Mouse (Mus musculus): Measurements from ENCODE around the gene Kcnh8. TPM values are rescaled to one million over a fixed set of nuclear protein-coding genes. Genes with fewer than 3 reads are reported as not detected.

Gene Kcnh8
- polyA plus RNA-seq (2014; fragmentation: Nextera tagmentation; extraction: Ambion mirVana): 1.8 and 1.9 TPM in 2 replicates

GRCm38 (mm10) chr17:52602093-52602780 lies at the start of gene Kcnh8:
Gene Kcnh8 (plus strand): TSS chr17:52602709.
- peak within 1 kb of the TSS; percentile 50 for H3K4me3 ChIP-seq (ENCODE audit: low read depth, low read length)
- peak within 1 kb of the TSS; percentile 75 for H3K9ac ChIP-seq (ENCODE audit: low read length)
- ATAC-seq (replicated peaks; ENCODE audit: low FRiP score) (peak; percentile 59), DNase-seq (ENCODE audit: low spot score) (peak; percentile 68)
- under 1% methylated on average over 40 of the region's 40 CpGs for WGBS
- H3K36me3 ChIP-seq (ENCODE audit: control insufficient read depth, insufficient read depth, low read length): no peaks in the 10 kb centered on the region
- H3K27me3 ChIP-seq (ENCODE audit: control insufficient read depth, insufficient read depth, low read length): peaks cover 6% of the 10 kb centered on the region; the same call in 1 of the 2 replicates
- no peaks in the 10 kb centered on the region for H3K4me1 ChIP-seq (replicated peaks; ENCODE audit: control insufficient read depth, insufficient read depth, low read length)
- peak within 1 kb of the TSS; percentile 95 for H3K4me2 ChIP-seq (ENCODE audit: low read depth, low read length, severe bottlenecking)
- H3K9me3 ChIP-seq (ENCODE audit: control insufficient read depth, low read length): no peaks in the 10 kb centered on the region
- H3K27ac ChIP-seq (ENCODE audit: low read depth, low read length): peak within 1 kb of the TSS; percentile 82

GRCm38 (mm10) chr17:52559961-52560720 lies 42.4 kb upstream of the Kcnh8 start:
- Histone ChIP-seq H3K27me3 (ENCODE audit: control insufficient read depth, insufficient read depth, low read length) (no peaks in the 10 kb centered on the region), H3K4me1 (replicated peaks; ENCODE audit: control insufficient read depth, insufficient read depth, low read length) (no peaks in the 10 kb centered on the region), H3K9me3 (ENCODE audit: control insufficient read depth, low read length) (no peaks in the 10 kb centered on the region), H3K36me3 (ENCODE audit: control insufficient read depth, insufficient read depth, low read length) (no peaks in the 10 kb centered on the region), H3K4me3 (ENCODE audit: low read depth, low read length) (no peak overlapping the region), H3K4me2 (ENCODE audit: low read depth, low read length, severe bottlenecking) (no peak overlapping the region), H3K9ac (ENCODE audit: low read length) (no peak overlapping the region), H3K27ac (ENCODE audit: low read depth, low read length) (no peak overlapping the region)
- peak; percentile 56 for DNase-seq (ENCODE audit: low spot score)
- peak; percentile 78 for ATAC-seq (replicated peaks; ENCODE audit: low FRiP score)
- WGBS: 41% methylated on average over 13 of the region's 13 CpGs

- H3K4me1 ChIP-seq (replicated peaks; ENCODE audit: control insufficient read depth, insufficient read depth, low read length): no peaks in the 10 kb centered on the region
- no peak overlapping the region for H3K9ac ChIP-seq (ENCODE audit: low read length)
- DNase-seq (ENCODE audit: low spot score) (no peak), ATAC-seq (replicated peaks; ENCODE audit: low FRiP score) (no peak)
- no peak overlapping the region for H3K4me3 ChIP-seq (ENCODE audit: low read depth, low read length)
- WGBS: 63% methylated on average over 4 of the region's 4 CpGs
- no peaks in the 10 kb centered on the region for H3K27me3 ChIP-seq (ENCODE audit: control insufficient read depth, insufficient read depth, low read length)
- H3K36me3 ChIP-seq (ENCODE audit: control insufficient read depth, insufficient read depth, low read length): no peaks in the 10 kb centered on the region
- H3K4me2 ChIP-seq (ENCODE audit: low read depth, low read length, severe bottlenecking): no peak overlapping the region
- H3K9me3 ChIP-seq (ENCODE audit: control insufficient read depth, low read length): no peaks in the 10 kb centered on the region
- no peak overlapping the region for H3K27ac ChIP-seq (ENCODE audit: low read depth, low read length)
Measured at GRCm38 (mm10) chr17:52565467-52566155, 36.9 kb upstream of the Kcnh8 start.

- Histone ChIP-seq H3K4me2 (ENCODE audit: low read depth, low read length, severe bottlenecking) (no peak overlapping the region), H3K27ac (ENCODE audit: low read depth, low read length) (no peak overlapping the region), H3K4me1 (replicated peaks; ENCODE audit: control insufficient read depth, insufficient read depth, low read length) (no peaks in the 10 kb centered on the region), H3K9me3 (ENCODE audit: control insufficient read depth, low read length) (no peaks in the 10 kb centered on the region), H3K36me3 (ENCODE audit: control insufficient read depth, insufficient read depth, low read length) (no peaks in the 10 kb centered on the region), H3K4me3 (ENCODE audit: low read depth, low read length) (no peak overlapping the region), H3K27me3 (ENCODE audit: control insufficient read depth, insufficient read depth, low read length) (no peaks in the 10 kb centered on the region), H3K9ac (ENCODE audit: low read length) (no peak overlapping the region)
- WGBS: 78% methylated on average over 4 of the region's 4 CpGs
- ATAC-seq (replicated peaks; ENCODE audit: low FRiP score) (peak; percentile 70; the same call in 1 of the 2 replicates), DNase-seq (ENCODE audit: low spot score) (no peak)
Measured at GRCm38 (mm10) chr17:52569584-52570270, 32.8 kb upstream of the Kcnh8 start.

GRCm38 (mm10) chr17:52572229-52572628 lies 30.3 kb upstream of the Kcnh8 start:
- ATAC-seq (replicated peaks; ENCODE audit: low FRiP score) (no peak), DNase-seq (ENCODE audit: low spot score) (no peak)
- H3K36me3 ChIP-seq (ENCODE audit: control insufficient read depth, insufficient read depth, low read length): no peaks in the 10 kb centered on the region
- no peaks in the 10 kb centered on the region for H3K9me3 ChIP-seq (ENCODE audit: control insufficient read depth, low read length)
- no peak overlapping the region for H3K4me2 ChIP-seq (ENCODE audit: low read depth, low read length, severe bottlenecking)
- H3K4me3 ChIP-seq (ENCODE audit: low read depth, low read length): no peak overlapping the region
- H3K4me1 ChIP-seq (replicated peaks; ENCODE audit: control insufficient read depth, insufficient read depth, low read length): no peaks in the 10 kb centered on the region
- H3K27ac ChIP-seq (ENCODE audit: low read depth, low read length): no peak overlapping the region
- H3K9ac ChIP-seq (ENCODE audit: low read length): no peak overlapping the region
- WGBS: 78% methylated on average over 4 of the region's 4 CpGs
- no peaks in the 10 kb centered on the region for H3K27me3 ChIP-seq (ENCODE audit: control insufficient read depth, insufficient read depth, low read length)

- H3K4me1 ChIP-seq (replicated peaks; ENCODE audit: control insufficient read depth, insufficient read depth, low read length): no peaks in the 10 kb centered on the region
- no peaks in the 10 kb centered on the region for H3K9me3 ChIP-seq (ENCODE audit: control insufficient read depth, low read length)
- H3K27me3 ChIP-seq (ENCODE audit: control insufficient read depth, insufficient read depth, low read length): no peaks in the 10 kb centered on the region
- H3K36me3 ChIP-seq (ENCODE audit: control insufficient read depth, insufficient read depth, low read length): no peaks in the 10 kb centered on the region
- no peak overlapping the region for H3K27ac ChIP-seq (ENCODE audit: low read depth, low read length)
- H3K4me3 ChIP-seq (ENCODE audit: low read depth, low read length): no peak overlapping the region
- H3K9ac ChIP-seq (ENCODE audit: low read length): no peak overlapping the region
- no peak for DNase-seq (ENCODE audit: low spot score)
- WGBS: 85% methylated on average over 5 of the region's 5 CpGs
- H3K4me2 ChIP-seq (ENCODE audit: low read depth, low read length, severe bottlenecking): no peak overlapping the region
- ATAC-seq (replicated peaks; ENCODE audit: low FRiP score): no peak
Measured at GRCm38 (mm10) chr17:52591503-52592194, 10.9 kb upstream of the Kcnh8 start.

GRCm38 (mm10) chr17:52599141-52599540 lies 3.4 kb upstream of the Kcnh8 start:
- Histone ChIP-seq H3K9ac (ENCODE audit: low read length) (no peak overlapping the region), H3K9me3 (ENCODE audit: control insufficient read depth, low read length) (no peaks in the 10 kb centered on the region), H3K27ac (ENCODE audit: low read depth, low read length) (no peak overlapping the region), H3K4me2 (ENCODE audit: low read depth, low read length, severe bottlenecking) (no peak overlapping the region), H3K4me3 (ENCODE audit: low read depth, low read length) (no peak overlapping the region), H3K27me3 (ENCODE audit: control insufficient read depth, insufficient read depth, low read length) (peaks cover 6% of the 10 kb centered on the region; the same call in 1 of the 2 replicates), H3K36me3 (ENCODE audit: control insufficient read depth, insufficient read depth, low read length) (no peaks in the 10 kb centered on the region), H3K4me1 (replicated peaks; ENCODE audit: control insufficient read depth, insufficient read depth, low read length) (no peaks in the 10 kb centered on the region)
- ATAC-seq (replicated peaks; ENCODE audit: low FRiP score): no peak
- 78% methylated on average over 3 of the region's 3 CpGs for WGBS
- DNase-seq (ENCODE audit: low spot score): no peak
